Mouse (Mus musculus) cerebellum, adult 9-11 months (tissue): ENCODE results near the gene Anks1b.

Experiments used
- DNase-seq: peaks from one replicate; pipeline ENCODE4 v3.0.0; 2022

Gene Anks1b

DNA sequence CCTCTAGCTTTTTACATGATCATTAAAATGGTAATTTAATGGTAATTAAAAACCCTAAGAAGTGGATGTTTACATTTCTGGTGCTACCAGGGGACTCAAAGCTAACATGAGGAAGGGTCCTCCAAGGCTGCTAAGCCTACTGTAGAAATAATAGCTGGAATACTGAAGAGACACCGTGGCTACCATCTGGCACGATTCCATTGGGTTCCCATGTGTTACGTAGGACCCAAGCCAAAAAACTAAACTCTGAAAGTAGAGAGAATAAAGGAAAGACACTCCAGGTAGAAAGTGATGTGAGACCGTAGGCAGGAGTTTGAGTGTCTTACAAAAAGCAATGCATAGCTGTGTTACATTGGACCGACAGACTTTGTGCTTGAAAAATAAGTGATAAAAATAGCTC, 317.1 kb downstream of the Anks1b start:
- DNase-seq = peak; percentile 40

DNA sequence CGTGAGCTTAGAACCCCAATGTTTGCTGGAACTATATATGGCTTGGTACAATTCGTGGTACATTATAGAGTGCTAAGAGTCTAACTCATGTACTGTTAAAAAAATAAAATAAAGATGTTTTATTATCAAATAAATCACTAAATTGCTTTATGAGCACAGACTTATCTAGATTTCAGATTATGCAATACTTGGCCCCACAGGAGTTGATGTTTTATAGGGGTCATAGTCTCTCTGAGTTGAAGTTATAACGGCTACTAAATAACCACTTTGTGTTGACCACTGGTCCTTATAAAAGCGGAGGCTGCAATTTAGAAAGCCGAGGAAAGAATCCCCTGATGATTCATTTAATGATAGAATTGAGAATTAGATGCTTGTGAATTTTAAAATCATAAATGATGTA, 323.6 kb downstream of the Anks1b start:
- no peak for DNase-seq

DNA sequence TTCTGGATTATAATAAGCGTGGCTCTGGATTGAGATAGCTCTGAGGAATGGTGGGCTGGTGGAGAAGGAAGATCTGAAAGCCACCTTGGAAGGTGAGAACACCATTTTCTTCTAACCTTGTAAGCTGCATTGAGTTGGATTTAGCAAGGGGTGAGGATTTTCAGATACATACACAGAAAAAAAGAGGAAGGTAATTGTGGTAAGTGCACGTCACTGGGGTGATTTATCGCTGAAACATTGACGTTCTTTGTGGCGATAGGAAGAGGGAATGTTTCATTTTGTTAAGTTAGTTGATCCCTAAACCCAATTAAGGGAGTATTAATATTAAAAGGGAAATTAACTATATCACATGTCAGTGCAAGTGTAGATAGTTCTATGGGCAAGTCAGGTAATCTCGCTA, 336.7 kb downstream of the Anks1b start:
- DNase-seq = no peak

DNA sequence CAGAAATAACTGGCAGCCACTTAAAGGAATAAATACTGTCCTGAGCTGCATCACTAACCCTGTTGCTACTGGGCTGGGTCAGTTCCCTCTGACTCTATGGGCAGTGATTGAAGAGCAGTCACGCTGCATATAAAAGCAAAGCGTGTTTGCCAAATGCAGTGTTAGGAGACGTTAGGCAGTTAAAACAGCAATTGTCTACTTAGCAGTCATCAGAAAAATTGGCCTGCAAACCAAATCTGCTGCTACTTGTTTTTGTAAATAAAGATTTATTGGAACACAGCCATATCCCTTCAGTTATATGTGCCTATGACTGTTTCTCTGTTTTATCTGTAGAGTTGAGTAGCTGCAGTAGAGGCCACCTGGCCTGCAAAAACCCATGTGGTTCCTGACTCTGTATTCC, 347.2 kb downstream of the Anks1b start:
- no peak for DNase-seq

DNA sequence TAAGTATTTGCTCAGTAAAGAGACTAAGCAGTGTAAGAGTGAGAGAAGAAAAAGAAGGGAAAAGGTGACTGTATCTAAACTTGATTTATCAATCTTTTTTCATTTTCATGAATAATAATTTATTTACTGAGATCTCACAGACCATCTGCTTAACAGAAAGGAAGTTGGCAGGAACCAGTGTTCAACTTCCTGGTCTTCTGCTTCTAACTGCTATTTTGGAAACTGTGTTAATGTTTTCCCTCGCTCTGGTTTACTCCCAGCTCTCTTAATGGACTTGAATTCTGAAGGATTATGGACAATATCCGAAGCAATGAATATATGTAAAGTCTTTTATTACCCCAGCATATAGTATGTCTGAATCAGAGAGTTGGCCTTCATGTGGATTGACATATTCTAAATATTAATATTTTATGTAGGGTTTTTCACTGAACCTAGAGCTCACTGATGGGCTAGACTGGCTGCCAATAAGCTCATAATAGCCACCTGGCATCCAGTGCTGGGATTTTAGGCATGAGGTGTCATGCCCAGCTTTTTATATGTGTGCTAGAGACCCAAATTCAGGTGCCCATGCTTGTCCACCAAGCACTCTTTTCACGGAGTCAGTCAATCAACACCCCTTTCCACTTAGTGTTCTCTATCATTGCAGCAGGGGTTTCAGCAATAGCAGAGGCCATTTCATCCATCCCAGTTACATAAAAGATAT, 349.6 kb downstream of the Anks1b start:
- peak; percentile 76 for DNase-seq

DNA sequence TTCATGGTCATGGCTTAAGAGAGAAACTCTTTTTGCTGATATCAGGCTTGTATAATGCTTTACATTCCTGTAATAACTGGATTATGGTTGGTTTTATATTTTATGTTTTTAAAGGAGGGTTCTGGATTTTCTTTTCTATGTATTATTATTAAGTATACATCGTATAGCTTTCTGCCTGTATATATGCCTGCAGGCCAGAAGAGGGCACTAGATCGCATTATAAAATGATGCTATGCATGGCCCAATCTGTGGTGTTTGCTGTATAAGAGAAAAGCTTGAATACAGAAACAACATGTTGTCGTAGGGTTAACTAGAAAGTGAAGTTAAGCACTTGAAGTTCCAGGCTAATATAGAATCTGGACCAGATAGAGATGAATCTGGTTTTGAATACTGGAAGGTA, 362.0 kb downstream of the Anks1b start:
- no peak for DNase-seq

DNA sequence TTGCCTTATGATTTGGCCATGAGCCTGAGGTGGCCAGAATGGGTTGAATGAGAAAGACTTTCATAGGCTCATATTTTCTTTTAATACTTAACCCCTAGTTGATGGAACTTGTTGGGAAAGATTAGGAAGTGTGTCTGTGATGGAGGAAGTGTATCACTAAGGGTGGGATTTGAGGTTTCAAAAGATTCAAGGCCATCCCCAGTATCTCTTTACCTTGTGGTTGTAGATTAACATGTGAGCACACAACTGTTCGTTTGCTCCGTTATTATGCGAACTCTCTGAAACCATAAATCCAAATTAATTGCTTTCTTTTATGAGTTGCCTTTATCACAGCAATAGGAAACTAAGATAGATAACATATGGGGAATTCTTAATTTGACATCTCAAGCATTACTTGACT, 364.0 kb downstream of the Anks1b start:
- DNase-seq = no peak

DNA sequence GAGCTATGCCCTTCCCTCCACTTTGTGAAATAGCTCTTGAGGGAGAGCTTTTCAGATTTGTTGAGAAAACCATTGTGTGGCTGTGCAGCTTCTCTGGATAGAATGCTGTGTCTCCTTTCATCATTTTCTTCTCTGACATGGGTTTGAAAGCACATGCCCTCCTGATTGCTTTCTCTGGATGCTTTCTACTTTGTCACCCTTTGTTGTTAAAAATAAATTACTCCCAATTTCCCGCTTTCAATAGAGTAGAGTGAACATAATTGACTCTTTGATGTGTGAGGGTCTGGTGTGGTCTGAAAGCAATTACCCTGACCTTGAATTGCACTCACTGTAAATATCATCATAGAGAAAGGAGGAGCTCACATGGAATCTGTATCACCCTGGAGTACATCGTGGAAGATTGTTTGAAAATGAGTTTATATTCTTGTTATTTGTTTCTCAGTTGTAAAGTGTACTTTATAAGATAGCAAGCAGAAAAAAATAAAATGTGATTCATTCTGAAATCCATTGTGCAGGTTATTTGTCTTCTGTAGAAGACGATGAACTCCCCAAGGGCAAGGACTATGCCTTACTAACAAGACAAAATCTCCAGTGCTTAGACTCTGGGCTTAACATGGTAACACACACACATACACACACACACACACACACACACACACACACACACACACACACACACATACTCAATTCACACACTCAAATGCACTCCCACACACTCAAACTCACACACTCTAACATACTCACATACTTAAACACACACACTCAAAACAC, 385.8 kb downstream of the Anks1b start:
- no peak for DNase-seq

DNA sequence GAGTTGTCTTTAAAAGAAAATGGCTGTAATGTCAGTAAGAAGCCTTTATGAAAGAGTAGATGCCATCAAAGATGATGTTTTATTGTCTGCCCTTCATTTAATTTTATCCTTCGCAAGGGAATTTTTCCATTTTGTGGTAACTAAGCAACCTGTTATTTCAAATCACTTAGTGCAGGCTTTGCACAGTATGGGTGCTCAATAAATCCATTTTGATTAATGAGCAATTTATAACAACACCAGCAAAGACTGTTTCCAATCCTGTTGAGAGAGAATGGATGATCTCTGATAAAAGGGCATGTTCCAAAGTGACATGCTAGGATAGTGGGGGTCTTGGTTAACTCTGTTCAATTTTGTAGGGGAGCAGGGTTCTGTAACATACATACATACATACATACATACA, 398.0 kb downstream of the Anks1b start:
- no peak for DNase-seq

- DNase-seq = no peak
Measured at GRCm38 (mm10) chr10:90273311-90273710, 400.0 kb downstream of the Anks1b start.

- DNase-seq = no peak
Measured at GRCm38 (mm10) chr10:90286589-90286988, 413.3 kb downstream of the Anks1b start.

- no peak for DNase-seq
Measured at GRCm38 (mm10) chr10:90303249-90303648, 429.9 kb downstream of the Anks1b start.

DNA sequence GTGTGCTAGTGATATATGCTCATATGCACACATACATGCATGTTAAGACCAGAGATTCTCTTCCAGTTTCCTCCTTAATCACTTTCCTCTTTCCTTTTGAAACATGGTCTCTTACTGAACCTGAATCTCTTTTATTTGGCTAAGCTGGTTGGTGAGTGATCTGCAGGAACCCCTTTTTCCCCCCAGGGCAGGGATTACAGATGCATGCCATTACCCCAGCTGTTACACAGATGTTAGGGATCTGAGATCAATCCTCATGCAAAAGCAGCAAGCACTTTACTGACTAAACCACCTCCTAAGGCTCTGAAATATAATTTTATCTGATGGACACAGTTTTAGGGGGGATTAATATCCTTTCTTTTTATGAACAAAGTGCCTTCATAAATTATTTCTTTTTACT, 432.8 kb downstream of the Anks1b start:
- no peak for DNase-seq

DNA sequence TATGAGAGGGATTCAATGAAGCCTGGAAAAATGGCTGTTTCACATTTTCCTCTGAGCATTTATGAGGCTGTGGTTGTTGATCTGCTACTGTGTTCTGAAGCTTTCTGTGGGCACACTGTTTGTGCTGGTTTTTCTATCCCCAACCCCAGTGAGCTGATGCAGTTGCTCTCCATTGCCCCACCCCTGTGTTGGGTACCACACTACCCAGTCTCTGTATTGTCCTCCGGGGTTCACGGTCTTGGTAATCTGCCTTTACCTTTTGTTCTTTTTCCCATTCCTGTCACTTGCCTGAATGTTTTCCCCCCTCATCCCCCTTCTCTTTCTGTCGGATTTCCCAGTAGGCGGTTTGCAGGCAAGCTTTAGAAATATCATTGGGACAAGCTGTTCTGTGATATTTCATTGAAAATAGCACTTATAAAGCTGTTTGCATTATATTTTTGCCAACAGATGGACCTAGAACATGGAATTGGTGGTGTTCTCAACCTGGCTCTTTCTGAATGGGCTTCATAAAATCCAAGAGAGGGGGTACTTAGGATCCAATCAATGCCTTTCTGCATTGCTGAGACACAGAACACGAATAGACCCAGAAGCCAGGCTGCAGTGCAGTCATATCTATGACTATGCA, 434.7 kb downstream of the Anks1b start:
- no peak for DNase-seq

DNA sequence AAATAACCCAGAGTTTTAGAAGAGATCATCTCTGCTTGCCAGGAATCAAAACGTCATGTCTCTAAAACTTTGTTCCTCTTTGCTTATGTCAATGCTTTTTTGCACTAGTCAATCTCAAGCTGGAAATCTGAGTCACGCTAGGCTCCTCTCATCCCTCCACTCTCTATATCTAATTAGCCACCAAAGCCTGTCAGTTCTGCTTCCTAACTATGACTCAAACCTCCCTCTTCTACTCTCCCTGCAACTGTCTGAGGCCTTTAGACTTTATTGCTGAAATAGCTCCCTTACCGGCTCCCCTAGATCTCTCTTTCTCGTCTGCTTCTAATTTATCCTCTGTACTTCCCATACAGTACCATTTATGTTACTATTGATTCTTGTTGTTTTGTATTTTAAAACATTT, 456.5 kb downstream of the Anks1b start:
- no peak for DNase-seq

- DNase-seq = no peak
Measured at GRCm38 (mm10) chr10:90345394-90345793, 472.1 kb downstream of the Anks1b start.

GRCm38 (mm10) chr10:90356258-90356657, 482.9 kb downstream of the Anks1b start:
- no peak for DNase-seq

DNA sequence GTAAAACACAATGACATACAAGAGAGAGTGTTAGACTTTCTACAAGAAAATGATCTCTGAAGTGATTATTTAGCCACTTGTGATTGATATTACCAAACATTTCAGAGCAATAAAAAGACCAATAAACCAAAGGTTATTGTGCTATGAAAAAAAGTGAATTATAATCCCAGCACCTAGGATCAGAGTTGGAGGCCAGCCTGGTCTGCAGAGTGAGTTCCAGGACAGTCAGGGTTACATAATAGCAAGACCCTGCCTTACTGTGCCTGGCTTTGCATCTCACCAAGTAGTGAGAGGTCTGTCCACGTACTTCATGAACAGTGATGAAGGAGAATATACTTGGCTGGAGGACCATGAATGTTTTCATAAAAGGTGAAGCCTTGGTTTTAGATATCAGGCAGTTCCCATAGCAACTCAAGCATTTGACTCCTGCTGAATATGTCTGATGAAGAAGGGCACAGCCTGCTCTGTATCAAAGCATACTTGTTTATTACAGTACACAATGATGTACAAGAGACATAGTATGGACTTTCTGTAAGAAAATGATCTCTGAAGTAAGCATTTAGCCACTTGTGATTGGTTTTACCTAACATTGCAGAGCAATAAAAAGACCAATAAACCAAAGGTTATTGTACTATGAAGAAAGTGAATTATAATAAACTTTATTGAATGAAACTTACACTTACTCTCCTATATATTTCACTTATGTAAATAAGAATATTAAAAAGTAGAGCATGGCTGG, 484.0 kb downstream of the Anks1b start:
- no peak for DNase-seq

DNA sequence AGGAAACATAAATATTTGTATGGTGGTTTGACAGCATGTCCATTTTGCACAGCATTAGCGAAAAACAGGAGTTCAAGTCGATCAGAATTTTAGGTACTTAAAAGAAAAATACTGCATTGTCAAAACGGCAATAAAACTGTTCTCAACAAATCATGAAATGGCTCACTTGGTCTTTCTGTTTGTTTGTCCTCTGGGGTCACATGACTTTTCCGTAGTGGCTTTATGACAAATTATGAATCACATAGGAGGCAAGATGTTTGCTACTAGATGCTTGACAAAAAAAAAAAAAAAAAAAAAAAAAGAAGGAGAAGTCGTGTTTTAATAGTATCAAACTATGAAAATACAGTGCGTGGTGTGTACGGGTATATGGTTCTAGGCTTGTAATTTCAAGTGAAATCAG, 495.7 kb downstream of the Anks1b start:
- DNase-seq = no peak

DNA sequence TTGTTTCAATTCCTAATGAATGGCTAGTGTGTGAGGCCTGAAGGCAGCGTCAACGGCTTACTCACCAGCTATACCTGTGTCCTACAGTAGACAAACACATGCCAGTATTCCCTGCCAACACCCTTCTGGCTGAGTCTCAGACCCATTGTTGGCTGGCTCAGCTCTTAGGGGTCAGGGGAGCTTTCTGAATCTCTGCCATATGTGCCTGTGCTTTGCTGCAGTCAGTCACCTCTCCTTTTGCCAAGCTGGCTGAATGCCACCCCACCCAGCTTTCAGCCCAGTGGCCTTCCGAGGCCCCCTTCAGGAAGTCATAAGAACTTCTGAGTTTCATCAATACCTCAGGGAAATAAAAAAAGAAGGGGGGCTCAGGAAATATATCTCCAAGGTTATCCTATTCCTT, 497.4 kb downstream of the Anks1b start:
- peak; percentile 93 for DNase-seq

DNA sequence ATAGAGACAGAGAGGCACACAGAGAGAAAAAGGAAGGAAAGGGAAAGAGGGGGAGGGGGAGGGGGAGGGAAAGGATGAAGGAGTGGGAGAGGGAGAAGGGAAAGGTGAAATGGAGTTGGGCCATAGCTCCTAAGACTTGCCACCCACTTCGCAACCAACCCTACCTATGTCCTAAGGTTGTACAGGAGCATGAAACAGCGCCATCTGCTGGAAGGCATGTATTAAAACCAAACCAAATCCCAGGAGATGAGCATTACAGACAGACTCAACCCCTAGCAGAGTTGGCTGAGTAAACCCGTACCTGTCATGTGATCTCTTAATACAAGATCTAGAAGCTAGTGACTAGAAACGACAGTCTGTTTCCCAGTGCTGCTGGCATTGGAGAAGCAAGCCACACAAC, 500.2 kb downstream of the Anks1b start:
- DNase-seq = peak; percentile 56

DNA sequence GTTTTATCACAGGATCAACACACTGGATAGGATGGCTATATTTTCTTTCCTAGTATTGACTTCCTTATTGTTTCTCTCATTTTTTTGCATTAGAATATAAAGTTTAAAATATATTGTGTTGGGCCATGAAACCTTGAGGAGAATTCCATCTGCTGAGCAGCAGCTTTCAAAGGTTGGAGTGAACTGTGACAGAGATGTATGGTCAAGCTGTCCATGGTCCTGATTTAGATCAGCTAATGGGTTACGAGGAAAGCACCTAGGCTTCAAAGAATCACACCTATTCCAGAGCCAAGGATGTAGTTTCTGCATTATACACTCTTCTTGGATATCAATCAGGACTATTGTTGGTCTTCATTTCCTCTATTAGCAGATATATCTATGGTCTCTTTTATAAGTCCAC, 503.3 kb downstream of the Anks1b start:
- no peak for DNase-seq

GRCm38 (mm10) chr10:90380062-90380461, 506.8 kb downstream of the Anks1b start:
- no peak for DNase-seq
